Mouse (Mus musculus): Measurements from ENCODE around the gene Nkx2-3. TPM values are rescaled to one million over a fixed set of nuclear protein-coding genes. Genes with fewer than 3 reads are reported as not detected.

Gene Nkx2-3
- polyA plus RNA-seq, 1 experiment from 2014 or later = not detected

DNA sequence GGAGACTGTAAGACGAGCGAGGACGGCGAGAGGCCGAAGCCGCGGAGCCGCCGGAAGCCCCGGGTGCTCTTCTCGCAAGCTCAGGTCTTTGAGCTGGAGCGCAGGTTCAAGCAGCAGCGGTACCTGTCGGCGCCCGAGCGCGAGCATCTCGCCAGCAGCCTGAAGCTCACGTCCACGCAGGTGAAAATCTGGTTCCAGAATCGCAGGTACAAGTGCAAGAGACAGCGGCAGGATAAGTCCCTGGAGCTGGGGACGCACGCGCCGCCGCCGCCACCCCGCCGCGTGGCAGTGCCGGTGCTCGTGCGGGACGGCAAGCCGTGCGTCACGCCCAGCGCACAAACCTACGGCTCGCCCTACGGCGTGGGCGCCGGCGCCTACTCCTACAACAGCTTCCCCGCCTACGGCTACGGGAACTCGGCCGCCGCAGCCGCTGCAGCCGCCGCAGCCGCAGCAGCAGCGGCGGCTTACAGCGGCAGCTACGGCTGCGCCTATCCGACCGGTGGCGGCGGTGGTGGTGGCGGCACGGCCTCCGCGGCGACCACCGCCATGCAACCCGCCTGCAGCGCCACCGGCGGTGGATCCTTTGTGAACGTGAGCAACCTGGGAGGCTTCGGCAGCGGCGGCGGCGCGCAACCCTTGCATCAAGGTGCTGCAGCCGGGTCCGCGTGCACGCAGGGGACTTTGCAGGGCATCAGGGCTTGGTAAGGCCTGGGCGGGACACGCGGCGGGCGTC, 2.4 kb downstream of the Nkx2-3 start:
- ATAC-seq (ENCODE audit: extremely low read depth, insufficient number of reproducible peaks, low FRiP score, low TSS enrichment) = no peak

DNA sequence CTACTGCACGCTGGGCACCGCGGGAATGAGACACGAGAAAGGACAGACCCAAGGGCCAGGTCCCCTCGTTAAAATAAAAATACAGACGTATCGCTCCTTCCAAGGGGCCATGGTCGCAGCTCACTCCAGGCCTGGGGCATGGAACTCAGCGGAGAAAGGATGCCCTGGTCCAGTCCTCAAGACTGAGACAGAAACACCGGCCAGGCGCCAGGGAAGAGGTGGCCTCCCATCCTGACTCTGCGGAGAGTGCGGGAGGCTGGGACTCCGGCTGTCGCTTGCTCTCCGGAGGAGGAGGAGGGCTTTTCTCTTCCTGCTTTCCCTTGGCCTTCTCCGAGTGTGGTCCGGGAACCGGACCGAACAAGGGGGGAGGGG, 2.9 kb downstream of the Nkx2-3 start:
- Histone ChIP-seq H3K4me3 (peak overlapping the region; percentile 45), H3K27me3 (replicated peaks) (peaks cover 100% of the 10 kb centered on the region), H3K4me1 (peaks cover 40% of the 10 kb centered on the region), H3K36me3 (no peaks in the 10 kb centered on the region), H3K27ac (replicated peaks) (no peak overlapping the region), H3K9me3 (no peaks in the 10 kb centered on the region), H3K9ac (no peak overlapping the region), H3K4me2 (peak overlapping the region; percentile 67)
- WGBS = 2% methylated on average over 19 of the region's 20 CpGs
- no peak for ATAC-seq (ENCODE audit: extremely low read depth, insufficient number of reproducible peaks, low FRiP score, low TSS enrichment)

More for the DNA sequence above, 2.4 kb downstream of the Nkx2-3 start:
- H3K27me3 ChIP-seq (replicated peaks) = peaks cover 100% of the 10 kb centered on the region
- H3K27ac ChIP-seq (replicated peaks) = no peak overlapping the region
- H3K9ac ChIP-seq = peak overlapping the region; percentile 24; the same call in 1 of the 2 replicates
- H3K4me3 ChIP-seq = peak overlapping the region; percentile 45
- peaks cover 40% of the 10 kb centered on the region for H3K4me1 ChIP-seq
- under 1% methylated on average over 91 of the region's 92 CpGs for WGBS
- H3K4me2 ChIP-seq = peak overlapping the region; percentile 67
- H3K36me3 ChIP-seq = no peaks in the 10 kb centered on the region
- H3K9me3 ChIP-seq = no peaks in the 10 kb centered on the region

DNA sequence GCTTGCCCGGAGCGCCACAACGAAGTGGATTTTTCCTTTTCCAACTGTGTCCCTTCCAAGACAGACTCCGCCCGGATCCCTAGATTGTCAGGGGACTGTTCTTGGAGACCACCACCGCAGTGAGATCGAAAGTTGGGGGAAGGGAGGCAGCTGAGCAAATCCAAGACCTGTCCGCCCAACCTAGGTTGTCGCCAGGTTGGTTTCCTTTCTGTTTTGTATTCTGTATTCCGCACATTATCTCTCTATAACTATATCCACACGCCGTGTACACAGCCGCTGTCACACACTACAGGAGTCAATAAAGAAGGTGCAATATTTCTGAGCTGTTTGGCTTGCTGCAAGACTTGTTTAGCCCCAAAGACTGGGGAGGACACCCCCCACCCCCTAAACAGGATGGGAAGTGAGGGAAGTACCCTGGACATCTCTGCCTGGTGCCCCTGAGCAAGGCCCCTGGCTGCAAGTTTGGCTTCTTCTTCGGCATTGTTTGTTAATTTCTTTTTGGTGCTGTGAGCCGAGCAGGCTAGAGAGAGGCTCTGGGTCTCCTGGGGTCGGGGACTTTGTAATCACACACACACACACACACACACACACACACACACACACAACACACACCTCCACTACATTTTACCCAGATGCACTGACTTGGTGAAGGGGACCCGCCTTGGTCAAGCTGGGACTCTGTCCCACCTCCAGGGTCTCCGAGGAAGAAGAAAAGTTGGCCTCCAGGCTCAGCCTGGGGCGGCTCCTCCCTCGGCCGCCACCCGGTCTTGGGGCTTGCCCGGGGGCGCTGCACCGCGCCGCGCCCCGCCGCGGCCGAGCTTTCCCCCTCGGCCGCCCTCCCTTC, 3.7 kb downstream of the Nkx2-3 start:
- no peak overlapping the region for H3K27ac ChIP-seq (replicated peaks)
- H3K4me2 ChIP-seq = peak overlapping the region; percentile 67
- ATAC-seq (ENCODE audit: extremely low read depth, insufficient number of reproducible peaks, low FRiP score, low TSS enrichment) = no peak

DNA sequence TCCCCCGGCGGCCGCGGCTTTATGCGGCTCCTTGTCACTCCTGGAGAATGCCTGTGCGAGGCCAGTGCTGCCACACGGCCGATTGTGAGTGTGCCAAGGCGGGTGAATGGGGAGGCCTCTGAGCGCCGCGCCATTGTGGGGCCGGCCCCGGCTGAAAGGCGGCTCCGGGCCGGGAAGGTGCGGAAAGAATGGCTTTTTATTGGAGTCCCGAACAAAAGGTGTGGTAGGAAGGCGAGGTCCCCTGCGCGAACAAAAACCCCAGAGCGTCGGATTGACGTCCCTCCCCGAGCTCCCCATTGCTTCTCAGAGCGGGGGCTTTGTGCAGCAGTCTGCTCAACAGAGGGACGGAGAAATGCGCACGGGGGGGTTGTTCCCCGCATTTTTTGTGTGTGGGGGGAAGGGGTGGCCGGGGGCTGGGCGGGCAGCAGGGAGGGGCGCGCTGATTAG, 4.3 kb downstream of the Nkx2-3 start:
- H3K27me3 ChIP-seq (replicated peaks) = peaks cover 100% of the 10 kb centered on the region
- under 1% methylated on average over 35 of the region's 35 CpGs for WGBS
- peaks cover 36% of the 10 kb centered on the region for H3K4me1 ChIP-seq
- ATAC-seq (ENCODE audit: extremely low read depth, insufficient number of reproducible peaks, low FRiP score, low TSS enrichment) = no peak
- H3K4me2 ChIP-seq = peak overlapping the region; percentile 67
- no peaks in the 10 kb centered on the region for H3K9me3 ChIP-seq
- H3K27ac ChIP-seq (replicated peaks) = no peak overlapping the region
- peak overlapping the region; percentile 45 for H3K4me3 ChIP-seq
- 0 out of 2 replicates have a peak overlapping the region, but pooled peaks have one; percentile 5 for H3K9ac ChIP-seq
- no peaks in the 10 kb centered on the region for H3K36me3 ChIP-seq

More for the DNA sequence above, 3.7 kb downstream of the Nkx2-3 start:
- H3K27me3 ChIP-seq (replicated peaks) = peaks cover 100% of the 10 kb centered on the region
- peak overlapping the region; percentile 45 for H3K4me3 ChIP-seq
- no peaks in the 10 kb centered on the region for H3K9me3 ChIP-seq
- no peaks in the 10 kb centered on the region for H3K36me3 ChIP-seq
- 0 out of 2 replicates have a peak overlapping the region, but pooled peaks have one; percentile 5 for H3K9ac ChIP-seq
- peaks cover 36% of the 10 kb centered on the region for H3K4me1 ChIP-seq
- WGBS = 2% methylated on average over 32 of the region's 34 CpGs

DNA sequence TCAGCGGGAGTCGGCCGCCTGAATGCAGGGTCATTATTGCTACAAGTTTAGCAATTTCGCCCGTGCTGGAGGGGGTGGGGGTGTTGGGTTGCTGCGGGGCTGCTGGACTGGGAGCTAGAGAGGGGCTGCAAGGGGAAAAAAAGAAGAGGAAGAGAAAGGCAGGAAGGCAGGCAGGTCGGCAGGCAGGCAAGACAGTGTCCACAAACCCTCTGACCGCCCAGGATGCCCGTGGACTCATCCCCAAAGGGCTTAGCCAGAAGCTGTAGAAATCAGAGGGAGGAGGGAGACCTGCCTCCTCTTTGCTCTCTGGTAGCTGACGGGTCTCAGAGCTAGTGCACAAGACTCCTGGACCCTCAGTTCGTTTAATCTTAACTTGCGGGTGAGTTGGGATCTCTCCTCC, 4.8 kb downstream of the Nkx2-3 start:
- Histone ChIP-seq H3K4me3 (peak overlapping the region; percentile 45), H3K36me3 (no peaks in the 10 kb centered on the region), H3K27ac (replicated peaks) (no peak overlapping the region), H3K4me1 (peaks cover 35% of the 10 kb centered on the region), H3K4me2 (peak overlapping the region; percentile 67), H3K9me3 (no peaks in the 10 kb centered on the region), H3K9ac (no peak overlapping the region), H3K27me3 (replicated peaks) (peaks cover 100% of the 10 kb centered on the region)
- 2% methylated on average over 12 of the region's 12 CpGs for WGBS
- ATAC-seq (ENCODE audit: extremely low read depth, insufficient number of reproducible peaks, low FRiP score, low TSS enrichment) = no peak

DNA sequence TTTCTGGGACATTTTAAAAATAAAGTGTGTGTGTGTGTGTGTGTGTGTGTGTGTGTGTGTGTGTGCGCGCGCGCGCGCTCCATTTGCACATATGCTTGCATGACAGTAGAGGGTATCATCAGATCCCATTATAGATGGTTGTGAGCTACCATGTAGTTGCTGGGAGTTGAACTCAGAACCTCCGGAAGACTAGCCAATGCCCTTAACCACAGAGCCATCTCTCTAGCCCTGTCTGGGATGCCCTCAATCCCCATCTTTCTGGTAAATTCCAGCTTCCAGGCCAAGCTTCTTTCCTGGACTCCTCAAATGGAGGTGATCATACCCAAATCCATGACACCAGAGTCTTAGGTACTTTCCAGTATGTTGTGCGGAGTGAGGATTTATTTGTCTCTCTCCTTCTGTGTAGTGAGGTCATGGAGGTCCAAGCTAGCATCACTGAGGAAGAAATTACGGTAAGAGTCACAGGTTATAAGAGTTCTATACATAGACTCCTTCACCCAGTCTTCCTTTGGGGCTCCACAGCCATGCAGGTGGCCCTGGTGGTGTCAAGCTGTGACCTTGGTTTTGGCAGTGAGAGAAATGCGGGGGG, 5.7 kb downstream of the Nkx2-3 start:
- no peak overlapping the region for H3K4me3 ChIP-seq
- peaks cover 100% of the 10 kb centered on the region for H3K27me3 ChIP-seq (replicated peaks)
- H3K27ac ChIP-seq (replicated peaks) = no peak overlapping the region
- no peak overlapping the region for H3K4me2 ChIP-seq
- H3K9me3 ChIP-seq = no peaks in the 10 kb centered on the region
- no peak overlapping the region for H3K9ac ChIP-seq
- H3K4me1 ChIP-seq = peaks cover 25% of the 10 kb centered on the region
- WGBS = 36% methylated on average over 10 of the region's 10 CpGs
- ATAC-seq (ENCODE audit: extremely low read depth, insufficient number of reproducible peaks, low FRiP score, low TSS enrichment) = no peak
- no peaks in the 10 kb centered on the region for H3K36me3 ChIP-seq

DNA sequence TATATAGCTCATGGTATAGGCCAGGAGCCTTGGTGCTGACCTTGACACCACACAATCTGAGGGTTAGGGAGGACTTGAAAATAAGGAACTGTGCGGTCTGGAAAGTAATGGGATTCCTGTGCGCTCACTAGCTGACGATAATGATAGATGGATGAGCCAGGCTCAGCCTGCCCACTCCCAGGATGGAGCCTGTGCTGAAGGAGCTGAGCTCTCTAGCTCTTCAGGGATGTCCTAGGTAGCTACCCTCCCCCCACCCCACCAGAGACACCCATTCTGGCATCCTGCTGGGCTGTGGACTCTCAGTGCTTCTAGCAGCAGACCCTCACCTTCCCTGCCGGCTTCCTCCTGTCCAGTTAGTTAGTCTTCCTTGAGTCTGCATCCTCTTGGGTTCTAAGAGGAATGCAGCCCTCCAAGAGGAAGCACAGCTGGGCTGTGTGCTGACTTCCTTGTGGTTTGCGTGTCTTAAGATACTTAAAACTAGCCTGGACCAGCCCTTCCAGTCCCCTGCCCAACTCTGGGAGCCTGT, 6.4 kb downstream of the Nkx2-3 start:
- Histone ChIP-seq H3K4me2 (no peak overlapping the region), H3K9ac (no peak overlapping the region), H3K9me3 (no peaks in the 10 kb centered on the region), H3K4me1 (peaks cover 25% of the 10 kb centered on the region), H3K4me3 (no peak overlapping the region), H3K27ac (replicated peaks) (no peak overlapping the region), H3K36me3 (no peaks in the 10 kb centered on the region), H3K27me3 (replicated peaks) (peaks cover 100% of the 10 kb centered on the region)
- ATAC-seq (ENCODE audit: extremely low read depth, insufficient number of reproducible peaks, low FRiP score, low TSS enrichment) = no peak
- 4% methylated on average over 5 of the region's 5 CpGs for WGBS

DNA sequence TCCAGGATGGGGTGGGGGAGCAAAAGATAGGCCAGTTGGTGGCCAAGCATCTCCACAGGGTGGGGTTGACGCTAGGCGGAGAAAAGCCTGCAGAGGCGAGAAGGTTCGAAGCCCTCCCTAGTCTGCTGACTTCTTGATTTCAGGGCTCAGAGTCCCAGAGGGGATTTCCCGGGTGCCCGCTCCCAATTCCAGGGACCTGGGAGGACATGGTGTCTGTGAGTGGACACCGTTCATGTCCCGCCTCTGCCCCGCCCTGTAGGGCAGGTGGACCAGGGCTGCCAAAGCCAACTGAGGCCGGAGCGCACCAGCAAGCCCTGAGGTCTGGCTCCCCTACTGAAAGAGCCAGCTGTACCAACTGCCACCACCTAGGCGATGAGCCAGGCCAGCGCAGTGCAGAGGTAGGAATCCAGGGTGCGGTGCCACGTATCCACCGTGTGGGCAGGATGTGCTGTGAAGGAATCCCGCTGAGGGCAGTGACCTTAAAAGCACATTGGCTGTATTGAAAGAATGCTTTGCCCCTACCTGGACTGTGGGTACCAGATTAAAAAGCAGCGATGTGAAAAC, 7.9 kb downstream of the Nkx2-3 start:
- Histone ChIP-seq H3K9me3 (no peaks in the 10 kb centered on the region), H3K4me1 (peaks cover 17% of the 10 kb centered on the region), H3K9ac (no peak overlapping the region), H3K27ac (replicated peaks) (no peak overlapping the region), H3K4me2 (no peak overlapping the region), H3K27me3 (replicated peaks) (peaks cover 100% of the 10 kb centered on the region), H3K36me3 (no peaks in the 10 kb centered on the region), H3K4me3 (no peak overlapping the region)
- 3% methylated on average over 18 of the region's 18 CpGs for WGBS
- no peak for ATAC-seq (ENCODE audit: extremely low read depth, insufficient number of reproducible peaks, low FRiP score, low TSS enrichment)

DNA sequence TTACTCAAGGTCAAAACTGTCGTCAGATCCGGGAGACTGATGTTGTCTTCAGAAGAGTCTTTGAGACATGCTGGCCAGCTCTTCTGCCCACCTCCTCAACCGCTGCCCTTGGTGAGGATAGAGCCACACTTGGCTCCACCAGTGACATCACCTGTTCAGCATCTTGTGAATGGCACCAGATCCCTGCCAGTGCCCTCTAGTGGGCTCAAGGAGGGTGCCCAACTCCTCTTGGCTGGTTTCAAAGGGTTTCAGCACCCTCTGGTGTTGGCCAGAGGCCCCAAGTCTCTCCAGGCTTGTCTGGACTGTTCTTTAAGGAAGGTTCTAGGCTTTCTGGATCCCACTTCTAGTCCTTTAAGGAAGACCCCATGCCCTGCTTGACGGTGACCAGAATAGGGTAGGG, 11.8 kb downstream of the Nkx2-3 start:
- no peak overlapping the region for H3K9ac ChIP-seq
- 33% methylated on average over 4 of the region's 4 CpGs for WGBS
- H3K9me3 ChIP-seq = no peaks in the 10 kb centered on the region
- no peaks in the 10 kb centered on the region for H3K4me1 ChIP-seq
- ATAC-seq (ENCODE audit: extremely low read depth, insufficient number of reproducible peaks, low FRiP score, low TSS enrichment) = no peak
- no peak overlapping the region for H3K4me3 ChIP-seq
- H3K36me3 ChIP-seq = no peaks in the 10 kb centered on the region
- H3K4me2 ChIP-seq = no peak overlapping the region
- H3K27ac ChIP-seq (replicated peaks) = no peak overlapping the region
- peaks cover 96% of the 10 kb centered on the region for H3K27me3 ChIP-seq (replicated peaks)

DNA sequence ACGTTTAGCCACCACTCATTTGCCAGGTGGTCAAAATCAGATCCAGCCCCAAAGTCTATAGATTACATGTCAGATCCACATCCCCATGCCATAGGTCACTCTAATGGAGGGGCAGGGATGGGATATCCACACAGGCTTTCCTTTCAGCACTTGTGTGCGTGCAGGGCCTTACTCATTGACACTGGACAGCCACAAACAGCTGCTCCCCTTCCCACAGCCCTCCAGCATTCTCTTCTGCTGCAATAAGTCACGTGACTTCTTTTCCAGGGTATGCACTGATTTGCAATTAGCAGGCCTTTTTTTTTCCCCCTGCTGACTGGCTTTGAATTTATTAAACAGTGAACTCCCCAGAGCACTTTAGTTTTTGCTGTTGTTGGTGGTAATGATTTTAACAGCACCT, 14.0 kb downstream of the Nkx2-3 start:
- Histone ChIP-seq H3K27ac (replicated peaks) (no peak overlapping the region), H3K27me3 (replicated peaks) (peaks cover 89% of the 10 kb centered on the region), H3K4me2 (no peak overlapping the region), H3K9me3 (no peaks in the 10 kb centered on the region), H3K4me1 (no peaks in the 10 kb centered on the region), H3K4me3 (no peak overlapping the region), H3K36me3 (no peaks in the 10 kb centered on the region), H3K9ac (no peak overlapping the region)
- no peak for ATAC-seq (ENCODE audit: extremely low read depth, insufficient number of reproducible peaks, low FRiP score, low TSS enrichment)
- 32% methylated on average over 3 of the region's 3 CpGs for WGBS

DNA sequence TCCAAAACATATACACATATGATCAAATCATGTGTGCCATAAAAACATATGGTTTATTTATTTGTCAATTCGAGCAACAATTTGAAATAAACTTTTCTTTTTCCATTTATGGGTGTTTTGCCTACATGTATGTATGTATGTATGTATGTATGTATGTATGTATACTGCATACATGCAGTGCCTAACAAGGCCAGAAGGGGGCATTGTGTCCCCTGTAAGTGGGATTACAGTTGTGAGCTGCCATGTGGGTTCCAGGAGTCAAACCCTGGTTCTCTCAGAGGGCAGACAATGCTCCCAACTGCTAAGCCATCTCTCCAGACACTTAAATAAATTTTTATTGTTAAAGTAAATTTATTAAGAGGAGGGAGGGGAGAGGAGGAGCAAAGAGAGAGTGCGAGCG, 15.2 kb downstream of the Nkx2-3 start:
- H3K27me3 ChIP-seq (replicated peaks) = peaks cover 78% of the 10 kb centered on the region

More for the DNA sequence above, 15.2 kb downstream of the Nkx2-3 start:
- Histone ChIP-seq H3K36me3 (no peaks in the 10 kb centered on the region), H3K4me3 (no peak overlapping the region), H3K9ac (no peak overlapping the region), H3K4me2 (no peak overlapping the region), H3K27ac (replicated peaks) (no peak overlapping the region), H3K4me1 (no peaks in the 10 kb centered on the region), H3K9me3 (no peaks in the 10 kb centered on the region)
- WGBS = 79% methylated on average over 3 of the region's 3 CpGs
- ATAC-seq (ENCODE audit: extremely low read depth, insufficient number of reproducible peaks, low FRiP score, low TSS enrichment) = no peak

All from heart, embryonic 13.5 days (tissue).